Mouse (Mus musculus) forebrain, embryonic 13.5 days (tissue): Measurements from ENCODE around the gene Lrrc28. TPM values are rescaled to one million over a fixed set of nuclear protein-coding genes. Genes with fewer than 3 reads are reported as not detected.
A peak's percentile ranks its signal among the peaks of the same experiment; 100 is the strongest.

Experiments used
- ATAC-seq: fragments of 200-750 bp; cut with Nextera tagmentation; 2 replicates; pipeline ENCODE4 v1.8.0; 2017
- H3K27ac ChIP-seq: fragments of 300-500 bp; sonication (generic); 2 replicates; pipeline ENCODE4 v1.5.1; 2015; ENCODE audit warnings: inconsistent platforms, mild to moderate bottlenecking, moderate library complexity
- H3K27me3 ChIP-seq: fragments of 300-500 bp; sonication (generic); 2 replicates; pipeline ENCODE4 v1.6.1; 2015; ENCODE audit warnings: mild to moderate bottlenecking, inconsistent platforms
- H3K36me3 ChIP-seq: fragments of 300-500 bp; sonication (generic); 2 replicates; pipeline ENCODE4 v1.6.1; 2015; ENCODE audit warnings: mild to moderate bottlenecking, inconsistent platforms; ENCODE audit not compliant: poor library complexity, severe bottlenecking
- H3K4me1 ChIP-seq: fragments of 300-500 bp; sonication (generic); 2 replicates; pipeline ENCODE4 v1.6.1; 2015; ENCODE audit warnings: inconsistent platforms
- H3K4me2 ChIP-seq: fragments of 300-500 bp; sonication (generic); 2 replicates; pipeline ENCODE4 v1.6.1; 2015; ENCODE audit warnings: inconsistent platforms, mild to moderate bottlenecking, moderate library complexity
- H3K4me3 ChIP-seq: fragments of 300-500 bp; sonication (generic); 2 replicates; pipeline ENCODE4 v1.5.1; 2015; ENCODE audit warnings: mild to moderate bottlenecking, inconsistent platforms
- H3K9ac ChIP-seq: fragments of 300-500 bp; sonication (generic); 2 replicates; pipeline ENCODE4 v1.6.1; 2015; ENCODE audit warnings: mild to moderate bottlenecking, inconsistent platforms
- H3K9me3 ChIP-seq: fragments of 300-500 bp; sonication (generic); replicated peaks from 2 replicates; pipeline ENCODE4 v1.6.1; 2016; ENCODE audit warnings: inconsistent platforms
- WGBS: fragments of 180-500 bp; shearing (Covaris S2); methylation state at CpG from one replicate; pipeline ENCODE4 v1.1.7; 2015; 5-methylcytosine and 5-hydroxymethylcytosine counted together
- polyA plus RNA-seq: library from polyadenylated mRNA; unstranded; fragments of >200 nt; fragmentation: Nextera tagmentation; extraction: Ambion mirVana; gene quantifications from 2 replicates; pipeline ENCODE4 v1.2.1, GENCODE M21; 2015

Lrrc28 gene
- polyA plus RNA-seq, 1 experiment from 2014 or later: 28.1 TPM

DNA sequence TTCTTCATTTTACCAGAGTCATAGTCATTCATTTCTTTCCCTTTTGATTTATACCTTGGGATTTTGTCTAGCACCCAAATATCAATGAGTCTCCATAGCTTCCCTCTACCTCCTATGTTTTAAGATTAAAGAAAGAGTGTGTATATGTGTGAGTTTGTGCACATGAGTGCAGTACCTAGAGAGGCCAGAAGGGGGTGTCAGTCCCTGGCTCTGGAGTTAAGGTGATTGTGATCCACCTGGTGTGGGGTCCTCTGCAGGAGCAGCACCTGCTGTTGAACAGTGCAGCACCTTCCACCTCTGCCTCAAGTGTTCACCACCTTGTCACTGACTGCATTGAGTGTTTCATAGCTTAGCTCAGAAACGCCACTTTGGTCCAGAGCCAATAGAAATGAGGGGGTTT is 25.9 kb upstream of the Lrrc28 start:
- ATAC-seq: no peak
- peaks cover 23% of the 10 kb centered on the region for H3K36me3 ChIP-seq
- H3K4me2 ChIP-seq: no peak overlapping the region
- no peaks in the 10 kb centered on the region for H3K27me3 ChIP-seq
- no peak overlapping the region for H3K27ac ChIP-seq
- no peaks in the 10 kb centered on the region for H3K4me1 ChIP-seq
- H3K9me3 ChIP-seq: peaks cover 3% of the 10 kb centered on the region; the same call in 1 of the 2 replicates
- H3K4me3 ChIP-seq: no peak overlapping the region
- WGBS: 91% methylated on average over 1 of the region's 1 CpGs
- no peak overlapping the region for H3K9ac ChIP-seq

DNA sequence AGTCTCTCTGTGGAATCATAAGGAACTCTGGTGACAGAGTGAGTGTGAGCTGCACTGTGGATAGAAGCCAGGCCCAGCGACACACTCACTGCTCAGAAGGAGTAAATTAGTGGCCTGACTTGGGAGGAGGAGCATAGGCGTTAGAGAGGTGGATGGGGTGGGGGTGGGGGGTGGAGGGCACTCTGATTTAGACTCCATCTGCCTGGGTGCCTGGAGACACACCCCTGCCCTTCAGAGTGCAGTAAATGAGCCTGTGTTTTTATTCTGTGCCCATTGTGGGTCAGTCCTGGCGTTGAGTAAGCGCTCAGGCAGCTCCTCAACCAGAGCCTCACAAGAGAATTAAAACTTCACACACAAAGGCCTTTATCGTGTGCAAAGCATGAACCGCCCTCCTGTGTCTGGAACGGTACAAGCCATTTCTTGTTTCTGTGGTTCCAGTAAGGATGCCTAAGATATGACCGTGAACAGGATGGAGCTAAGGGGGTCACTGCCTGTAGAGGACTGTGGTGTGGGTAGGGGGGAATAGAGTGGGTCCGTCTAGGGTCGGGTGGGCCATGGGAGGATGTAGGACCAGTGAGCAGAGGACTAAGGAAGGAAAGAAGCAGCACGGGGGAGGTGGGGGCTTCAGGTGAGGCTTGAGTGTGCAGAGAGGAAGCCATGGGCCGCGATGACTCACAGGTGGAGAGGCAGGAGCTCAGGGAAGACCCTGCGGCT is 19.1 kb upstream of the Lrrc28 start:
- Histone ChIP-seq H3K9me3 (no peaks in the 10 kb centered on the region), H3K36me3 (peaks cover 15% of the 10 kb centered on the region), H3K4me1 (peaks cover 7% of the 10 kb centered on the region), H3K27ac (peak overlapping the region; percentile 31; the same call in 1 of the 2 replicates), H3K4me2 (no peak overlapping the region), H3K4me3 (no peak overlapping the region), H3K27me3 (no peaks in the 10 kb centered on the region), H3K9ac (no peak overlapping the region)
- 65% methylated on average over 14 of the region's 14 CpGs for WGBS
- peak; percentile 58; the same call in 1 of the 2 replicates for ATAC-seq

DNA sequence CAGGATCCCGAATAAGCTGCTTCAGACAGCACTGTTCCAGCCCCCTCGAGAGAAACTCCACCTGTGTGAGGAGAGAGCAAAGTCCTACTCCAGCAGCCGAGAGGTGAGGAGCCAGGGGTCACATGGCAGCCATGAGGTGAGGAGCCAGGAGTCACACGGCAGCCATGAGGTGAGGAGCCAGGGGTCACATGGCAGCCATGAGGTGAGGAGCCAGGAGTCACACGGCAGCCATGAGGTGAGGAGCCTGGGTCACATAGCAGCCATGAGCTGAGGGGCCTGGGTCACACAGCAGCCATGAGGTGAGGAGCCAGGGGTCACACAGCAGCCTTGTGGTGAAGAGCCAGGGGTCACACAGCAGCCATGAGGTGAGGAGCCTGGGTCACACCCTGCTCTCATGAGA is 17.4 kb upstream of the Lrrc28 start:
- ATAC-seq: no peak
- WGBS: 91% methylated on average over 5 of the region's 5 CpGs

GRCm38 (mm10) chr7:67658110-67658509 is 13.0 kb upstream of the Lrrc28 start:
- ATAC-seq: no peak
- no peaks in the 10 kb centered on the region for H3K27me3 ChIP-seq
- H3K4me1 ChIP-seq: peaks cover 11% of the 10 kb centered on the region
- WGBS: 87% methylated on average over 4 of the region's 4 CpGs
- H3K4me3 ChIP-seq: no peak overlapping the region
- no peak overlapping the region for H3K9ac ChIP-seq
- peaks cover 4% of the 10 kb centered on the region for H3K36me3 ChIP-seq
- no peak overlapping the region for H3K27ac ChIP-seq
- no peaks in the 10 kb centered on the region for H3K9me3 ChIP-seq
- H3K4me2 ChIP-seq: no peak overlapping the region

More for the DNA sequence above, 17.4 kb upstream of the Lrrc28 start:
- Histone ChIP-seq H3K27me3 (no peaks in the 10 kb centered on the region), H3K27ac (no peak overlapping the region), H3K4me2 (no peak overlapping the region), H3K9ac (no peak overlapping the region), H3K9me3 (no peaks in the 10 kb centered on the region), H3K4me1 (peaks cover 7% of the 10 kb centered on the region), H3K4me3 (no peak overlapping the region), H3K36me3 (peaks cover 15% of the 10 kb centered on the region)

GRCm38 (mm10) chr7:67655186-67655585 is 10.1 kb upstream of the Lrrc28 start:
- Histone ChIP-seq H3K9ac (no peak overlapping the region), H3K4me2 (peak overlapping the region; percentile 30), H3K4me3 (no peak overlapping the region), H3K4me1 (peaks cover 25% of the 10 kb centered on the region), H3K9me3 (no peaks in the 10 kb centered on the region), H3K36me3 (no peaks in the 10 kb centered on the region), H3K27ac (no peak overlapping the region), H3K27me3 (no peaks in the 10 kb centered on the region)
- ATAC-seq: peak; percentile 65; the same call in 1 of the 2 replicates
- WGBS: 8% methylated on average over 1 of the region's 1 CpGs

GRCm38 (mm10) chr7:67654668-67655067 is 9.6 kb upstream of the Lrrc28 start:
- Histone ChIP-seq H3K4me3 (no peak overlapping the region), H3K36me3 (no peaks in the 10 kb centered on the region), H3K4me1 (peaks cover 30% of the 10 kb centered on the region), H3K9ac (no peak overlapping the region), H3K27ac (no peak overlapping the region), H3K4me2 (no peak overlapping the region), H3K27me3 (no peaks in the 10 kb centered on the region), H3K9me3 (no peaks in the 10 kb centered on the region)
- ATAC-seq: no peak
- 93% methylated on average over 7 of the region's 7 CpGs for WGBS

DNA sequence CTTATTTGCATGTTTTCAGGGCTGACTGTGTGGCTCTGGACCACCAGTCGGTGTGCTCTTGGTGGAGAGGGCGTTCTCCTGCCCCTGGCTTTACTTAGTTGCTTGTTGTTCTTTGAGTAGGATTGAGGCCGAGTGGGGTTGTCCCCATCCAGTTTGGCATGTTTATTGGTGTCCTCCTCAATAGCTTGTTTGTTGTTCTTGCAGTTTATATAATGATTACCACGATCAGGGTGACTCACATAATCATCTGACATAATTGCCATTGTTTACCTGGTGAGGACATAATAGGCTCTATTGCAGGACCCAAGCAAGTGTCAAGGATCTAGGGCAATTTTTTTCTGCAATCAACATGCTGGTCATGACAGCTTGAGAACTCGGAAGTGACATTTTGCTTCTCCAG is 7.1 kb upstream of the Lrrc28 start:
- no peaks in the 10 kb centered on the region for H3K36me3 ChIP-seq
- no peak for ATAC-seq
- no peak overlapping the region for H3K27ac ChIP-seq
- H3K4me3 ChIP-seq: no peak overlapping the region
- 75% methylated on average over 5 of the region's 5 CpGs for WGBS
- no peak overlapping the region for H3K4me2 ChIP-seq
- H3K9ac ChIP-seq: no peak overlapping the region
- H3K9me3 ChIP-seq: no peaks in the 10 kb centered on the region
- H3K27me3 ChIP-seq: no peaks in the 10 kb centered on the region
- peaks cover 49% of the 10 kb centered on the region for H3K4me1 ChIP-seq

- no peak for ATAC-seq
- Histone ChIP-seq H3K27ac (no peak overlapping the region), H3K4me1 (peaks cover 60% of the 10 kb centered on the region), H3K36me3 (no peaks in the 10 kb centered on the region), H3K4me2 (peak overlapping the region; percentile 54), H3K4me3 (peak overlapping the region; percentile 47), H3K27me3 (no peaks in the 10 kb centered on the region), H3K9ac (0 out of 2 replicates have a peak overlapping the region, but pooled peaks have one; percentile 30), H3K9me3 (no peaks in the 10 kb centered on the region)
- 70% methylated on average over 4 of the region's 4 CpGs for WGBS
Measured at GRCm38 (mm10) chr7:67648376-67648775, 3.3 kb upstream of the Lrrc28 start.

GRCm38 (mm10) chr7:67647277-67647676 is 2.2 kb upstream of the Lrrc28 start, which contains the start of gene Ttc23:
Gene Ttc23 (plus strand): TSS chr7:67647410.
- Histone ChIP-seq H3K27me3 (no peaks in the 10 kb centered on the region), H3K9ac (peak within 1 kb of the TSS; percentile 86), H3K4me2 (peak within 1 kb of the TSS; percentile 85), H3K4me1 (peaks cover 63% of the 10 kb centered on the region), H3K4me3 (peak within 1 kb of the TSS; percentile 82), H3K9me3 (no peaks in the 10 kb centered on the region), H3K27ac (no peak within 1 kb of the TSS), H3K36me3 (no peaks in the 10 kb centered on the region)
- no peak for ATAC-seq
- 2% methylated on average over 5 of the region's 5 CpGs for WGBS

GRCm38 (mm10) chr7:67646131-67646530 is 1.1 kb upstream of the Lrrc28 start:
- no peaks in the 10 kb centered on the region for H3K9me3 ChIP-seq
- peak overlapping the region; percentile 91 for H3K27ac ChIP-seq
- WGBS: 2% methylated on average over 6 of the region's 6 CpGs
- H3K9ac ChIP-seq: peak overlapping the region; percentile 86
- no peaks in the 10 kb centered on the region for H3K27me3 ChIP-seq
- ATAC-seq: no peak
- H3K4me2 ChIP-seq: peak overlapping the region; percentile 85
- H3K36me3 ChIP-seq: no peaks in the 10 kb centered on the region
- H3K4me3 ChIP-seq: peak overlapping the region; percentile 82
- H3K4me1 ChIP-seq: peaks cover 56% of the 10 kb centered on the region

DNA sequence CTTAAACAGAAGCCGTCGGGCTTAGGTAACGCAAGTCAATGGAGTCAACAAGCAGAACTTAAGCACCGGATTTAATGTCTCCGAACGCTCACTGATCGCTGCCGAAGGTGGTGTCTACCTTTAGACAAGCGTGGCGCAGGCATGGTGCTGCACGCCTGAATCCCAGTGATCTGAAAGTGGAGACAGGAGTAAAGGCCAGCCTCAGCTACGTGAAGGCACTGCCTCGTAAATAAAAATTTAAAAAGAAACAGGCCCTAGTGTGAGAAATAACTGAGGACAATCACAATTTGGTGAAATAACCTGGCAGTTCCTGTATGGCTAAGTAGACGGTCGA is 580 bp upstream of the Lrrc28 start:
- ATAC-seq: no peak
- Histone ChIP-seq H3K4me1 (peaks cover 55% of the 10 kb centered on the region), H3K4me3 (peak overlapping the region; percentile 82), H3K27ac (peak overlapping the region; percentile 91), H3K27me3 (no peaks in the 10 kb centered on the region), H3K9ac (peak overlapping the region; percentile 86), H3K9me3 (no peaks in the 10 kb centered on the region), H3K4me2 (peak overlapping the region; percentile 85), H3K36me3 (0 out of 2 replicates have a peak, but pooled peaks cover 4% of the 10 kb centered on the region)
- under 1% methylated on average over 15 of the region's 15 CpGs for WGBS

DNA sequence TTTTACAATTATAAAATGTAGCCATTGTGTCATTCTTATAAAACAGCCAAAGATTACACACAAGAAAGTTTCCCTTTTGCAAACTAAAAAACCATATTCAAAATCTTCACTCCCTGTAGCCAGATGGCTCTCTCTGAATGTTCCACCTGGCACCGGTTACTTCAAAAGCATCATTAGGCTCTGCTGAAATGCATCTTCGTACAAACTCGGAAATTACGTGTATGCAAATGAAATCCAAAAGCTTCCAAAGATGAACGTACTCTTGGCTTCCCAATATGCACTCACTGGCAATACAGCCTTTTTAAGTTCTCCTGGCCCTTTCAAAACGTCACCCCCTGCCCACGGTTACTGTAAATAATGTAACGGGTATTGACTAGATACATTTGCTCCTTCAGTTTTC is 777 bp downstream of the Lrrc28 start:
- WGBS: 40% methylated on average over 8 of the region's 8 CpGs
- H3K4me2 ChIP-seq: peak overlapping the region; percentile 61
- H3K9ac ChIP-seq: peak overlapping the region; percentile 80
- no peaks in the 10 kb centered on the region for H3K9me3 ChIP-seq
- no peak overlapping the region for H3K27ac ChIP-seq
- H3K36me3 ChIP-seq: 0 out of 2 replicates have a peak, but pooled peaks cover 10% of the 10 kb centered on the region
- ATAC-seq: no peak
- H3K4me1 ChIP-seq: peaks cover 45% of the 10 kb centered on the region
- no peaks in the 10 kb centered on the region for H3K27me3 ChIP-seq
- H3K4me3 ChIP-seq: peak overlapping the region; percentile 82

DNA sequence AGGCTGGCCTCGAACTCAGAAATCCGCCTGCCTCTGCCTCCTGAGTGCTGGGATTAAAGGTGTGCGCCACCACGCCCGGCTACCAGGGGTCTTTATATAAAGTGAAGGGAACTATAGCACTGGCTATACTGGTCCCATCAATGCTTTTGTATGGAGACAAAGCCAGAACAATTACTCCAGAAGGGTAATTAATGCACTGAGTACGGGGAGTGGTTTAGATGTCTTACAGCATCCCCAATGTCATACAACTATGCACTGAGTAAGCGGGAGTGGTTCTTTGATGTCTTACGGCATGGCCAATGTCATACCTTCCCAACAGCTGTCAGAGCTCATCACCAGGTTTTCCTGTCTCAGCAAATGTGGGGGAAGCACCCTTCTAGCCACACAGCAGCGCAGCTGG is 2.1 kb downstream of the Lrrc28 start:
- WGBS: 92% methylated on average over 9 of the region's 9 CpGs
- no peaks in the 10 kb centered on the region for H3K27me3 ChIP-seq
- no peak overlapping the region for H3K9ac ChIP-seq
- H3K27ac ChIP-seq: no peak overlapping the region
- no peak for ATAC-seq
- no peak overlapping the region for H3K4me2 ChIP-seq
- peaks cover 34% of the 10 kb centered on the region for H3K4me1 ChIP-seq
- no peak overlapping the region for H3K4me3 ChIP-seq
- H3K36me3 ChIP-seq: 0 out of 2 replicates have a peak, but pooled peaks cover 10% of the 10 kb centered on the region
- H3K9me3 ChIP-seq: no peaks in the 10 kb centered on the region
